Mouse (Mus musculus): ENCODE measurements around the gene Cpe.

The Cpe gene

DNA sequence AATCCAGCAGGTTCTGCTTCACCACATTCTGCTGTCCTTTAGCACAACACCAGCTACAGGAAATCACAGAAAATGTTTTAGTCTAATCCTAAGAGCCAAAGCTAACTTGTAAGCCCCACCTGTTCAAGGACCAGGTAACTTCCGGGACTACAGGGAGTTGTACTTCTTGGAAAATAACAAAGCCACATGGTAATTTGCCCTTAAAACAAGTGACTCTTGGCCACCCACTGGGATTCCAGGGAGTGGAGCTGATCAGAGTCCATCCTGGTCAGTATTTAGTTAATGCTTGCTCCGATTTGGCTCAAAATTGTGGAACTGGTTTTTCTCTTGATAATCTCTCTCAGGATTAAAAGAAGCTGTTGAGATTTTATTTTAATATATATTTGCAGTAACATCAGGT lies 61.1 kb downstream of the Cpe start:
- DNase-seq, result no peak

DNA sequence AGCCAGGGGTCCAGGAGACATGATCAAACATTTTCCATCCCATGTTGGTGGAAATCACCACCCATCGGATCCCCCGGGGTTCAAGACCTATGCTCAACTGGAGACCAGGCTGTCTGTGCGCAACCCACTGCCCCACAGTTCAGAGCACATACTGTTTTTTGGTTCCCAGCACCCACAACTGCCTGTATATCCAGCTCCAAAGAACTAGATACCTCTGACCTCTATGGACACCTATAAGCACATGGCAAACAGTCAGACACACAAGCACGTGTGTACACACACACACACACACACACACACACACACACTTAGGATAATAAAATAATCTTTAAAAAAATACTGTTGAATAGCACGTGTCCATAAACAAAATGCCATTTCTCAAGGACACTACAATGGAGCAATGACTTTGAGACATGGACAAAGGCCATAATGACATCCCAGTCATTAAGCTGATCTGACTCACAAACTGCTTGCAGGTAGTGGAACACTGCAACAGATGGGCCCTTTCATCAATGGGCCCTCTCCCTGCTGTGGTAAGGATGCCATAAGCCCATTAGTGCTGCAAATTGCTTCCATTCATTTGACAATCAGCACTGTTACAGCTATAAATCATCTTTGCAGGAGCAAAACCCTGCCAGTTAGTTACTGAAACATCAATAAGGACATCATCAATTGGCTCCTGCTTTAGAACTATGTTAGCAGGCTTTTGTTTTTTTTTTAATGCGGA lies 63.7 kb downstream of the Cpe start:
- no peak for DNase-seq

DNA sequence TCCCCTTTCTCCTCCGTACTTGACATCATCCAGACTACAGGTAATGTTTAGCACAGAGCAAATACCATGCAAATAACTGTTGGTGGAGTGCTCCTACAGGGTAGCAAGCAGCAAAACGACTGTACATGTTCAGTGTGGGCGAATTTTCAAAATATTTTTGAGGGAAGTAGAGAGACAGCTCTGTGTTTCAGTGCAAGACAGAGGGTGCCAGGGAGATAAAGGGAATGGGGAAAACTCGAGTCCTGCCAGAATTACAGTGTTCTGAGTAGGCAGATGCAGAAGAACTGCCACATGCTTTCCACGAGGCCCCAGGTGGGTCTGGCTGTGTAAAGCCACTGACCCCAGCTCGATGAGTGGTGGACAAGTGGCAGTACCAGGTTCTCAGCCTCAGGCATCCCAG lies 64.8 kb downstream of the Cpe start:
- DNase-seq, result no peak

DNA sequence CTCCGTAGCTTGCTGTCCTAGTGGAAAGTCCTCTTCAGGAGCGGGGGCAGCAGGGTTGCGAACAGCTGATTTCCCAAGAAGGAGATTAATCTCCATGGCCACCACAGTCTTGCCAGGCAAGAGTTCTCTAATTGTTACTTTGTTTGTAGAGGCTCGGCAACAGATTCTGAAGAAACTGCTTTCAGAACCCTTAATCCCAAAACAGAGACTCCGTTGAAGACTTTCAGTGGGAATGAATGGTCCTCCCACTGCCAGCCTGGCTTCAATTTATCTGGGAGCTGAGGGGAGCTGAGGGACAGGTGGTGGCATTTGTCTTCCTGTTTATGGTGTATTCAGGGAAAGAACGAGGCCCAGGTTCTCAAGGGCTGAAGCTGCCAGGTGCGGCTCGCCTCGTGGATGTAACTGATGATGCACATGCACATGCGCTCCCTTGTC lies 68.2 kb downstream of the Cpe start:
- DNase-seq, result peak; percentile 43 to 48

DNA sequence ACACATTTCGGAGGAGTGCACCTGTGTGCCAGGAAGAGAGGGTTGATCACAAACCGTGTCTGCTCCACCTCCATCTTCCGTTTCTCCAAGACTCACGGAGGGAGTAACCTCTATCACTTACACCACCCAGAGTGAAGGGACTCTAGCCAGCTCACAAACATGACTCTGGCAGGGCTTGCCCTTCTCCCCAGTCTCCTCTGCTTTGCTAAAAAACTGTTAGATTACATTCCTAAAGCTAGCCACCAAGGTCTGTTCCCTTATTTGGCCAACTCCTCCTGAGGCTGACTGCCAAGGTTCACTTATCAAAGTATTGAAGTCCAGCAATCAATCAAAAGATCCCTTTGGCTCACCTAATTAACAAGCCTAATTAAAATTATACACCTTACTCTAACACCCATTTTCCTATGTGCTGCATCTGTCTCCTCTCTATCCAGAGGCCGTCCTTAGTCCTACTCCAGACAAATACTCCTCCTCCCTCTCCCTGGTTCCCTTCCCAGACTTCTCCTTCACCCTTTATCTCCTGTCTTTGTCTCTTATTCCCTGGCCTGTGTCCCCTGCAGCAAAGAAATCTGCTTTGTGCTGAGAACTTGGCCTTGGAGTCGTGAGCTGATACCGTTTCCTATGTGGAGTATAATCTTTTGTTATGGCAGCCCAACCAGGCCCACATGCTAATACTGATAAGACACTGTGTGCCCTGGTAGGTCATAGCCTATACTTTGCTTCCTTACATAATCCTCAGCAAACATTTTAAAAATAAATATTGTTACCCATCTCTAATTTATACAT lies 72.3 kb downstream of the Cpe start:
- no peak for DNase-seq

DNA sequence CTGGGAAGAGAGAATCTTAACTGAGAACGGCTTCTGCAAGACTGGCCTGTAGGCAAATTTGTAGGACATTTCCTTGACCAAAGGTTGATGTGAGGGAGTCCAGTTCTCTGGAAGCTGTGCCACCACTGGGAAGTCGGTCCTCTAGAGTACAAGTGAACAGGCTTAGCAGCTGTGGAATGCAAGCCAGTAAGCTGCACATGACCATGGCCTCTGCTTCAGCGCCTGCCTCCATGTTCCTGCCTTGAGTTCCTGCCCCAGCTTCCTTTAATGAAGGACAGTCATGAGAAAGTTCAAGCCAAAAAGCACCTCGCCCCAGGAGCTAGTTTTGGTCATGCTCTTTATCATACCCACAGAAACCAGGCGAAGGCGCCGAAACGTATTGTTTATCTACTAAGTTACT lies 73.2 kb downstream of the Cpe start:
- no peak for DNase-seq

DNA sequence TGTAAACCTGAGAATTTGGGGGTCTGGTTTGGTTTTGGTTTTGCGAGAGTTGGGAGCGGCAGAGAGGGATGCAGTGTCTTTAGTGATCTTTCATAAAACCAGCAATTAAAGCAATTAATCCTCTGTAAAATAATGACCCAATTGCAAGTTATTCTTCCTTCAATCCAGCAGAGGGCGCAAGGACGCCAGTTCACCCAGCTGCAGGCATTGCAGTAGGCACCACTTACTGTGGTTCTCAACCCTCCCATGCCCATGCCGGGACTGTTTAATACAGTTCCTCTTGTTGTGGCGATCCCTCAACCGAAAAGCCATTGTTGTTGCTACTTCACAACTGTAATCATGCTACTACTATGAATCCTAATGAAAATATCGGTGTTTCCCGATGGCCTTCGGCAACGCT lies 74.2 kb downstream of the Cpe start:
- peak; percentile 77 to 79 for DNase-seq

DNA sequence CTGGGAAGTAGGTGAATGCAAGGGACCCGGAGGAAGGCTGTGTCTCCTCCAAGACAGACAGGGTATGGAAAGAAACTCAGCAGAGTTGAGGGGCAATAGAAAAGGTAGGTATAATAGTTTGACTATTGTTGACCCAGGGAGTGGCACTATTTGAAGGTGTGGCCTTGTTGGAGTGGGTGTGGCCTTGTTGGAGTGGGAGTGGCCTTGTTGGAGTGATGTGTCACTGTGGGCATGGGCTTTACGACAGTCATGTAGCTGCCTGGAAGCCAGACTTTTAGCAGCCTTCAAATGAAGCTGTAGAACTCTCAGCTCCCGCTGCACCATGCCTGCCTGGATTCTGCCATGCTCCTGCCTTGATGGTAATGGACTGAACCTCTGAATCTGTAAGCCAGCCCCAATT lies 76.3 kb downstream of the Cpe start:
- DNase-seq, result no peak

DNA sequence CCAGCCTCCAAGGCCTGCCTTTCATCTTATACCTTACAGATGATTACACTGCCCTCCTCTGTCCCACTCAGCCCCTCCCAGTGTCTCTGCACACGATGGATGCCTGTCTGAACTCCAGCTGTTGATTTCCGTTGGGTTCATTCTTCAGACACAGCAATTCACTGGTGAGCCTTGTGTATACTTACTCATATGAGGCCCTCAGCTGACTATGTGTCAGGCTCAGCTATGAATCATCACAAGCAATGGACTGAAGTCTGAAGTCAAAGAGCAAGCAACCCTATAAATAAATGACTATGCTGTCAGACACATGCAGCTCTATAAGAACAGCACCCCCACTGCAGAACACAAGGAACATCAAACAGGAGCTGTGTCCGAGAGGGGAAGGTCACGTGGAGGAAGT lies 77.4 kb downstream of the Cpe start:
- DNase-seq, result no peak

DNA sequence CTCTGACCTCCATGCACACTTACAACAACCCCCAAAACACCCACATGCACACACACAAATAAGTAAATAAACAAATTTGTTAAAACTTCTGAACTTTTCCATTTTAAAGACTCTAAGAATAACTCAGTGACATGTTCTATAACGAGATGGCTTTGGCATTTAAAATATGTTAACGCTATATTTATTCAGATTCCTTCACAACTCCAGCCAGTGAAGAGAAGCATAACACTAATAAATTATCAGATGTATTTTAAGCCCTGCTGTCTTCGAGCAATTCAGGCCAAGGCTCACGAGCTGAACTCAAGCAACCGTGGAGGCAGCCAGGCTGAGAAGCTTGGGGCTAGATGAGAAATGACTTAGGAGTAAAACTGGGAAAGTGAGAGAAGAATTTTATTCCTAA lies 79.2 kb downstream of the Cpe start:
- no peak for DNase-seq

DNA sequence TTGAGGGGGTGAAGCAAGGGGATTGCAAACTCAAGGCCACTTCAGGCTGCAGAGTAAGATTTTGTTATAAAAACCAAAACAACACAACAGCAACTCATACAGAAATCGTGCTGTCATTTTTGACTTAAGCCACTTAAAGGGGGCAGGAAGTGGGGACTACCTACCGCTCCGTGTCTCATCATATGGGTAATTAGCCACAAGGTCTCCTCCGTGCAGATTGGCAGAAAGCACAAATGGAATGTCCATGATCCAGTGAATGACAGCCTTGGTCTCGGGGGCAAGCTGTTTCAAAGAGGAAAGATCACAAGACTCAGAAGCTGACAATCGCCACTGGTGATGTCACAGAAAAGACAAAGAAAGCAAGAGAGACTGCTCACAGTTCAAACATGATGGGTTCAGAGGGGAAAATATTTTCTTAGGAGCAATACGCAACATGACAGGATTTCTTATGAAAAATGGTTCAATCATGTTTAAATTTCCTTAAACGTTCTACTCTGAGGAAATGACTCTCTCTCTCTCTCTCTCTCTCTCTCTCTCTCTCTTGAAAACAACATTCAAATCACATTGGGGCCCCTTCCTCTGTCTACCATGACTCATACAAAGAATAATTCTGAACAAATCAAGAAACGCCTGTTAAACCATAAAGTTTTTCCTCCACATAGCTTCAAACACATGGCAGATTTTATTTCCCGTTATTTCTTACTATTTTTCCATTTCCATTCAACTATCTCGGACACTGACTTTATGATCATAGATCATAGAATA lies 81.5 kb downstream of the Cpe start:
- DNase-seq, result no peak

DNA sequence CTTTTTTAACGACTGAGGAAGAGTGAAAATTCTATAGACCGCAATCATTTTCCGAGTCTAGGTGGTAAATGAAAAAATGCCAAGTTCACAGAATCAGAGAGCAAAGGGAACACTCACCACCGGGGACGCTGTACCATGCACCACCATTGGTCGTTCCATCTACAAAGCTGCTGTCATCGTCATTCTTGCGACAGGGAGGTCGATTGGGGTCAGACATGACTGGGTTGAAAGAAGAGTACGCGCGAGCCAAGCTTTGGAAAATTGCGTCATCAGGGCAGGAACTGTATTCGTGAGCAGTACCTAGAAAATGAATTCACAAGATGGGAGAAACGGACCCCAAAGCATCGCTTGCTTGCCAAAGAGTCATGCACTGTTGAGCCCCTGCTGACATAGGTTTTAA lies 83.9 kb downstream of the Cpe start:
- no peak for DNase-seq

DNA sequence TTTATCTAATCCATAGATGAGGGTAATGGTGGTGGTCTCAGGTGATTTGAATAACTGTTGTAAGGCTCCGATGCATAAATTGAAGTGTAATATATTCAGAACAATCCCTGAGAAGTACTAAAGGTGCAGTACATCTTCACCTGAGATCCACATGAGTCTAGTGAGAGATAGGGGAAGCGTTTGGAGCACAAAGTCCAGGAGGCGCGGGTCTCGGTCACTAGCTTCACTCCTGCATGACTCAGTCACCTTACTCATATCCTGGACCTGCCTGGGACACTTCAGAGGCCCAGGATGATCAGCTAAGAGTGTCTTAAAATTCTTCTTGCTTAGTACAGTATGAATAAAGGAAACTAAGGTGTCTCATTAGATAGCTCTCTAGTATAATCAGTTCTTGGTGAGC lies 86.8 kb downstream of the Cpe start:
- no peak for DNase-seq

DNA sequence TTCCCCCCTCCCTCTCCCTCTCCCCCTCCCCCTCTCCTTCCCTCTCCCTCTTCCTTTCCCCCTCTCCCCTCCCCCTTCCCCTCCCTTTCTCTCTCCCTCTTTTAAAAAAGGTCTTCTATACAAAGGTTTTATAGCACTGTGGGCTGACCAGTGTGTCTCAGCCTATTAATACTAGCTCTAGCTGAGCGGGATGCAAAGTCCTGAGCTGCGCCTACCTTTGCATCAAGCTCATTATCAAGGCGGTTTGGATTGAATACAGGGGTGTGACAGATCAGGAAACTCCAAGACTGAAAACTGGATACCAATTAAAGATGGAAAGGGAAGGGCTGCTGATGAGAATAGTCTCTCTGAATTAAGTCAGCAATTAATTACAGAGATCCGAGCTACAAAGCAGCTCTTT lies 94.6 kb downstream of the Cpe start:
- DNase-seq, result no peak

DNA sequence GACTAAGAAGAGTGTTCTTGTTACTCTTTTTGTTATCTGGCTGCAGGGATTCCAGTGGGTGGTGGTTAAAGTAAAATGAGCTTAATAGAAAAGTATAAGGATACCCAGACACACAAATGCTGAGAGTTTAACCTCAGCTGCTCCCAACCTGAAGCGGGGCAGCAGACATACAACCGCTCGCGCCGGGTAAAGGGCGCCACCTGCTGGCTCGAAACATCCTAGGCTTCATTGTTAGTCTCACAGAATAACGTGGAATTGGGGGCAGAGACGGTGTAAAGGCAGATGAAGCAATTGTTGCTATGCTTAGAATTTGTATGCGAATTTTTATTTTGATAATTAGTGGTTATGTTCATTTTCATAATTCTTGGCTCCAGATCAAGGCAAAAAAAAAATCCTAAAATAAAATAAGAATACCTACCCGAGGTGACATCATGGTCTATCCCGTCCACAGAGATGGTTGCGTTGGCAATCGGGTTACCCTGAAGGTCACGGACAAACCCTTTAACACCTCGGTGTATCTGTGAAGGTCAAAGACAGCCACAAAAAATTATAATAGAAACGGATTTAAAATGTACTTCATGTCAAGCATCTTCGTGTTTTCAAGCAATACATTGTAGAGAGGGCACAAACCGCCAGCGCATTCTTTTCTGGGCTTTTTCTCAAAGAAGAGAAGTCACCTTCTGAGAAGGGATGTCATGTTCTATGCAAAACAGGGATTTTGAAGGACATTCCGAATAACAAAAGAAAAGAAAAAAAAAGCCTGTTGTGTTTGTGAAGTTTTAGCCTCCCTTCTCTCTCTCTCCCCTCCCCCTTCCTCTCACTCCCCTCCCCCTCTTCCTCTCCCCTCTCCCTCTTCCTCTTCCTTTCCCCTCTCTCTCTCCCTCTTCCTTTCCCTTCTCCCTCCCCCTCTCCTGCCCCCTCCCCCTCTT lies 95.5 kb downstream of the Cpe start:
- DNase-seq, result peak; percentile 84 to 90

DNA sequence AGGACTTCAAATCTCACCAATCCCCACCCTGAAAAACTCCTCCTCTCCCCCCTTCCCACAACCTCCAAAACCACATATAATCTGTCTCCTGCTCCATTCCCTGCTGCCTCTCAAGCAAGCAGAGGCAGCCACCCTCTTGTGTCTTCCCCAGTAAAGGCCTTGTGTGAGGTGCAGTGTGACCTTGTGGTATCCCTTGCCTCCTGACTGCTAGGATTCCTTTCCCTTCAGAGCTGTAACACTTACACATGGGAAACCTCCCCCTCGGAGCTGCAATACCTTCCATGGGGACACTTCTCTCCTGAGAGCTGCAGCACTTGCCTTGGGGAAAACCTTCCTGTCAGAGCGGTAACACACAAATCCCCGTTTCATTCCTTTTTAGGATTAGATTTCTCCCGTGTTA lies 96.5 kb downstream of the Cpe start:
- DNase-seq, result no peak

DNA sequence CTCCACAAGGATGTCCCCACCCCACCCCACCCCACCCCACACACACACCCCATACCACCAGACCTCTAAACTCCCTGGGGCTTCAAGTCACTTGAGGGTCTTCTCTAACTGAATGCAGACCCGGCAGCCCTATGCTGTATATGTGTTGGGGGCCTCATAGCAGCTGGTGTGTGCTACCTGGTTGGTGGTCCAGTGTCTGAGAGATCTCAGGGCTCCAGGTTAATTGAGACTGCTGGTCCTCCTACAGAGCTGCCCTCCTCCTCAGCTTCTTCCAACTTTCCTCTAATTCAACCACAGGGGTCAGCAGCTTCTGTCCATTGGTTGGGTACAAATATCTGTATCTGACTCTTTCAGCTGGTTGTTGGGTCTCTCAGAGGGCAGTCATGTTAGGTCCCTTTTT lies 102.4 kb downstream of the Cpe start:
- no peak for DNase-seq

DNA sequence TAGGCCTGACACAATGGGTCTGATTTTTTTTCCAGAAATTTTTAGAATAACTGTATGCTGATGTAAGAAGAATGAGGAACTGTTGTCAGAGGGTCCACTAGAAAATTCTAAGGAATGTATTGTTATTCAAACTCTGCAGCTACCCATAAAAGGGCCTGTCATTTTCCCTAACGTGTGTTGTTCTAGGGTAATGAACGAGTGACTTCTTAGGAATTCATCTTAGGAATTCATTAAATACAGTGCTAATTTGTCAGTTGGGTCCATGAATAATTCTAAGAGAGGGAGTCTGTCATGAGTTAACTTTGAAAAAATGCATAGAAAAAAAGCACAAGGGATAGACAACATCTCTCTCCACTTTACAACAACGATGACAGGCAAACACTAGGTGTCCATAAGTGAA lies 110.0 kb downstream of the Cpe start:
- DNase-seq, result no peak

DNA sequence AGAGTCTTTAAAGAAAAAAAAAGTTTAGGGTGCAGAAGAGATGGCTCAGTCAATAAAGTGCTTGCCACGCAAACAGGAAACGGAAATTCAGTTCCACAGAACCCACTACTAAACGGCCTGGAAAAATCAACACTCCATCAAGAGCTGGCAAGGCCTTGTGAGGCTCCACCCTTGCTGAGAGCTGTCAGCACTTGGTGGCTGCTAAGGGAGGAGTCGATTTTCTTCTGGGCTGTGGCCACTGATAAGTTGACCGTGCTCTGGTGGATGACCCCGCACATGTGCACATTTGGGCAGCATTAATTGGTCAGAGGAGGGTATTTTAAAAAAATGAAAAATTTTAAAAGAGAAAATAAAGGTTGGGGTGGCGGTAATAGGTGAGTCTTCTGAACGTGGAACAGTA lies 114.6 kb downstream of the Cpe start:
- no peak for DNase-seq

DNA sequence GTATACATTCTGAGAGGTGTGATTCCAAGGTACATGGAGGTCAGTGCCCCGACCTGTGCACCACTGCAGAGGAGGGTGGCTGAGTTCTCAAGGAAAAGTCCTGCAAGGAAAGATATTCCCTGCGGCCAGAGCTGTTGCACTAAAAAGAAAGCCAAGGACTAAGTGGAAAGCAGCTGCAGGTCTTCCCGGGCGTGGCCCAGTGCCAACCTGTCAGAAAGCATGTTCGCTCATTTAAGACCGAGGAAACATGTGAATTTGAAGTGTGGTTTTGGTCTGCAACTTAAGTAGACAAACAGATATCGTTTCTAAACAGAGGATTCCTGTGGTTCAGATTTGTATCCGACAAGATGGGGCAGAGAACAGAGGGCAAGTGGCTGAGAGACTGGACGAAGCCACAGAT lies 117.9 kb downstream of the Cpe start:
- DNase-seq, result peak in 1 of 2 experiments; percentile 40

DNA sequence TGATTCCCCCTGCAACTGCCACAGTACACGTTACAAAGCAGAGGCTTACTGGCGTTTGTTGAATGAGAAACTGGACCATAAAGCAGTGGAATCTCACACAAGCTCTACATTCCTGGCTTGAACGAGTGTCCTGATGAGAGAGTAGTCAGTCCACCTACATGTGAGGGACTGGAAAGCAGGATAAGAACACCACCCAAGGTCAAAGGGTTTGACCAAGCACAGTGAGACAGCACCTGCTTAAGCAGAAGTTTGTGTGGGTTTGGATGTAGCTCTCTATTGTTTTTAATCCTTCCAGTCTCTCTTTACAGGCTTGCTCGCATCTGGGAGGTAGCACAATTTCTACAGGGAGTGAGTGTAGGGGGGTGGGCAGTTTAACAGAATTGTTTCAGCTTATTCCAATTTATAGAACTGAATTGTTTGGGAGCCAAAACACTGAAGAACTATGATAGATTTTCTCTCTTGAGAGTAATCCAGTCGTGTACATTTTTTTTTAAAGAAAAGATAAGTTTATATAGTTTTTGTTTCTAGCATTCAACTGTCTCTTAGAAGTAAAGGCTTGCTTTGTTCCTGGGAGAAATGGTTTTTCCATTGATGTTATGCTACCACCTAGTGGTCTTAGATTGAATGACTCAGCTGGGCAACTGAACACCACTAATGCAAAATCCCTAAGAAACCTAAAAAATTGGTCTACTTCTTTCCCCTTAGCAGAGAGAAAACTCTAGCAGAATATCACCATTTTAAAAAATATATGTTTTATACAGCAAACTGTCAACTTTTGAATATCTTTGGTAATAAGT lies 144.6 kb downstream of the Cpe start:
- peak; percentile 55 to 80 for DNase-seq

DNA sequence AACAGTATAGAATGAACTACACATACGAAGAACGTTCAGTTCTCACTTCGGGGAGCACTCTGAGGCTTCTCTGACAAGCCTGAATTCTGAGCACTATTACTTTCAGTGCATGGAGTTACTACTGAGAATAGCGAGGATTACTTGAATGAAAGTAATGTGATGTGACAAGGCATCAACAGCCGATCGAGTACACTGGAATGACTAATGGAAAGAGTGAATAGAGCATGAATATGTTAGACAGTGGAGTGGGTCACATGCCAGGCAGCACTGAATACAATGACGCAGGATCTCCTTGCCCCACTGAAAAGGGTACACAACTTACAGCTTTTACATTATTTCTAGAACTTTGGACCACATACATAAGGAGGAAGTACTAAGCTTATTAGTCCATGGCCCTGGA lies 149.4 kb downstream of the Cpe start:
- no peak for DNase-seq

Measured in cerebellum, postnatal 14 days (tissue).